Mouse (Mus musculus): ENCODE results near the gene Mab21l1.

DNA sequence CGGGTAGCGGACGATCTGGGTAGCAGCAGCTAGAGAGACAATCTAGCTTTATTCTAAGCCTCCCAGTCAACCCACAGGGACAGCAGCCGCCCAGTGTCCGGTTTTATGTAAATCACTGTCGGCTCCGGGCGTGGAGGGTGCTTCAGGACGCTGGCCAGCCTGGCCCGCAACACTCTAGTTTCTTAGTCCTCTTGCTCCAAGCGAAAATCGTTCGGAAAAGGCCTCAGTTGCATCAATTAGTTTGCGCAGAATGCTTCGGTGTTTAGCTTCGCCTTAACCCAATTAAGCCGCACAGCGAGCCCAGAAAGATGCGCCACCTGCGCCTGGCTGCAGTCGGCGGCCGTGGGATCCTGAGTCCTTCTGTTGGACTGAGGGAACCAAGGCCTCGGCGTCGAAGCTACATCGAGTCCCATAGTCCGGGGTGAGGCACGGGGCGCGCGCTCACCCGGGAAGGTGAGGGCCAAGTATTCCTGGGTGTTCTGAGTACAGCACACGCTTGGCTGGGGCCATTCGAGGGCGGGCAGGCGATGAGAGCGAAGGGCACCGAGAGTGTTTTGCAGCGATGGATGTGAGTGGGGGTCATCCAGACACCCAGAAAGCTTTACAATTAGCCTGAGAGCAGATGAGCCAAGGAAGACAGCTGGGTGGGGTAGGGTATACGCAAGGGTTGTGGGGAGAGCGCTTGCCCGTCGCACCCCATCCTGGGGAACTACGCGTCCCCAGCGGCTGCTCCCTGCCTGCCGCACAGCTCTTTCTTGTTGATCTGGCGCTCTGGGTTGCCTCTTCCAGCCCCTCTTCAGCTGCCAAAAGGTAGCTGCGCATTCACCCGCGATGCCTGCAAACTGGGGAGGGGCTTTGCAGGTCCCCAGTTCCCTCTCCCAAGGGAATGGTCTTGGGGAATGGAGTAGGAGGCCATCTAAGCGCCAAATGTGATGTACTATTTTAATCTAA lies 1.9 kb upstream of the Mab21l1 start:
- no peak for TF ChIP-seq CTCF (IDR thresholded peaks at IDR 0.05; ENCODE audit: extremely low read depth, insufficient read length, insufficient replicate concordance, low read depth, low read length)
- no peak for TF ChIP-seq POLR2A (IDR thresholded peaks at IDR 0.05; ENCODE audit: low read depth, low read length)

All from small intestine, adult 2 months (tissue).